Mouse (Mus musculus) kidney, adult 2 months (tissue): Measurements from ENCODE around the gene Ndufa8. TPM values are rescaled to one million over a fixed set of nuclear protein-coding genes. Genes with fewer than 3 reads are reported as not detected.

ENCODE experiments used
- DNase-seq: peaks from one replicate; pipeline ENCODE4 v3.0.0; 2021
- H3K27ac ChIP-seq: fragments of 200-500 bp; 2 replicates; pipeline ENCODE4 v1.5.1; 2012; ENCODE audit warnings: low read depth, low read length, control low read depth, inconsistent platforms; ENCODE audit not compliant: insufficient read depth
- H3K27me3 ChIP-seq: fragments of 200-500 bp; replicated peaks from 2 replicates; pipeline ENCODE4 v1.6.1; 2012; ENCODE audit warnings: mild to moderate bottlenecking, moderate library complexity, low read length, inconsistent platforms; ENCODE audit not compliant: control insufficient read depth, insufficient read depth
- H3K36me3 ChIP-seq: fragments of 200-500 bp; 2 replicates; pipeline ENCODE4 v1.6.1; 2012; ENCODE audit warnings: mild to moderate bottlenecking, moderate library complexity, low read length, inconsistent platforms; ENCODE audit not compliant: control insufficient read depth, insufficient read depth
- H3K4me1 ChIP-seq: fragments of 200-500 bp; 2 replicates; pipeline ENCODE4 v1.6.1; 2011; ENCODE audit warnings: low read length; ENCODE audit not compliant: control insufficient read depth, insufficient read depth
- H3K4me3 ChIP-seq: fragments of 200-500 bp; 2 replicates; pipeline ENCODE4 v1.5.1; 2011; ENCODE audit warnings: mild to moderate bottlenecking, low read depth, low read length, control low read depth; ENCODE audit not compliant: insufficient read depth
- CTCF ChIP-seq: fragments of 200-500 bp; conservative IDR thresholded peaks from 2 replicates; pipeline ENCODE4 v1.5.1; 2011; ENCODE audit warnings: low read depth, mild to moderate bottlenecking, control low read depth, low read length, moderate library complexity, mixed read lengths; ENCODE audit not compliant: insufficient read depth, insufficient read length
- POLR2A ChIP-seq: fragments of 200-500 bp; IDR thresholded peaks from one replicate; pipeline ENCODE4 v1.6.1; 2011; ENCODE audit warnings: low read depth, low read length, control low read depth
- WGBS: fragments of 180-500 bp; shearing (Covaris S2); methylation state at CpG from one replicate; pipeline ENCODE4 v1.1.7; 2018; 5-methylcytosine and 5-hydroxymethylcytosine counted together
- polyA plus RNA-seq: library from polyadenylated mRNA; depleted of rRNA; stranded (reverse); fragments of >200 nt; gene quantifications from 2 replicates; pipeline ENCODE4 v1.2.3, GENCODE M21; 2012; rRNA removed

Gene Ndufa8
- 203 and 261 TPM in 2 replicates for polyA plus RNA-seq

DNA sequence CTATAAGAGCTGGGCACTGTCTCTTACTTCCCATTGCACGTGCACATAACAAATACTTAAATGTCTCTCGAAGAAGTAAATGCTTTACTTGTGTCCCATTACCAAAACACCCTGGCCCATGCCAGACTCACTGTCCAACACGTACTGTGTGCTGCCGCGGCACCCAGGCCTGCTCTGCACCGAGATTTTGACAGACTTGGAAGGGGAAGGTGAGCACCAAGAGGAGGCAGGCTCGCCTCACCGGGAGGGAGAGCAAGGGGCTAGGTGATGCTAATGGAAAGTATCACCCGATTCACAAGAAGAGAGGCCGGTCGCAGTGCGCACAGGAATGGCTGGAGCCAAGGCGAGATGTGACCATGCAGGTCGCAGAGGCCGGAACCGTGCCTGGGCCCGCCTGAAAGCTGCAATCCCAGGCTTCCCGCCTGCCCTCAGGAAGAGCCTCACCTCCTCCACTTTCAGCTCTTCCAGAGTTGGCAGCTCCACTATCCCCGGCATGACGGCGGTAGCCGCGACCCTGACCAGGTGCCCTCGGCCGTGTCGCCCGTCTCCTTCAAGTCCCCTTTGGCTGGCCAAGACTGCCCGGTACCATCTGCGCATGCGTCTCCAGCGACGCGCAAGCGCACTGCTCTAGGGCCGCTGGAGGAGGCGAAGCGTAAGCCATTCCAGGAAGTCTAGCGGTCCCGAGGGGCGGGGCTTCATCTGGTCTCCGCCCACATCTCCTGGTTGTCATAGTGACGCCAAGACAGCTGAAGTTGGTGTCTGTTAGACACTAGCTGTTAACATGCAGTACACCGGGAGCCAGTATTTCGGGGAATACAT, at the start of gene Ndufa8, which contains the start of gene Morn5:
TSS of gene Ndufa8 (minus strand) at position 659 of the 819 bp plus-strand sequence.
TSS of gene Morn5 (plus strand) at position 711 of the 819 bp plus-strand sequence.
- H3K27ac ChIP-seq: peak within 1 kb of the TSS; percentile 84
- H3K4me3 ChIP-seq: peak within 1 kb of the TSS; percentile 91
- no peak for TF ChIP-seq CTCF
- peak; percentile 92 for TF ChIP-seq POLR2A
- H3K4me1 ChIP-seq: peaks cover 3% of the 10 kb centered on the region; the same call in 1 of the 2 replicates
- no peaks in the 10 kb centered on the region for H3K36me3 ChIP-seq
- under 1% methylated on average over 44 of the region's 44 CpGs for WGBS
- H3K27me3 ChIP-seq: no peaks in the 10 kb centered on the region
- peak; percentile 99 for DNase-seq

DNA sequence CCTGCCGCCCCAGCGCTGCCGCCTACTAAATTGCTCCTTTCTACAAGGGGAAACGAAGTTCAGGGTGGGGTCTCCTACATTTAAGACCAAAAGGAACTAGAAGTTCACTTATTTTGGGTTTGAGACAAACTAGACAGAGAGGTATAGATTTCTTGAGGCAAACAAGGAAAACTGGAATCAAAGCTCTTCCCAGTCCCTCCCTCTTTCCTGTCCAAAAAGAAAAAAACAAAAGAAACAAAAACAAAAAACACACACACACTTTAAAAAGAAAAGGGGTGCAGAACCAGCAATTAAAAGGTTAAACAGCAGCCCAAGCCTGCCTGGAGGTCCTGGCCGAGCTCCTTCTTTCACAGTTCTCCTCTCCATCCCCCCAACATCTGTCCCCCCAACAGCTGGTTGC, 48.8 kb upstream of the Ndufa8 start:
- no peak overlapping the region for H3K27ac ChIP-seq
- 0 out of 2 replicates have a peak, but pooled peaks cover 2% of the 10 kb centered on the region for H3K27me3 ChIP-seq
- H3K36me3 ChIP-seq: no peaks in the 10 kb centered on the region
- WGBS: 37% methylated on average over 5 of the region's 5 CpGs
- no peak for TF ChIP-seq CTCF
- no peak for TF ChIP-seq POLR2A
- no peak for DNase-seq
- no peaks in the 10 kb centered on the region; the same call in 1 of the 2 replicates for H3K4me1 ChIP-seq
- H3K4me3 ChIP-seq: no peak overlapping the region

- no peak for DNase-seq
- TF ChIP-seq POLR2A (no peak), CTCF (no peak)
- Histone ChIP-seq H3K4me3 (no peak overlapping the region), H3K36me3 (no peaks in the 10 kb centered on the region), H3K27me3 (0 out of 2 replicates have a peak, but pooled peaks cover 2% of the 10 kb centered on the region), H3K4me1 (no peaks in the 10 kb centered on the region; the same call in 1 of the 2 replicates), H3K27ac (no peak overlapping the region)
- 23% methylated on average over 18 of the region's 18 CpGs for WGBS
These were observed 48.1 kb upstream of the Ndufa8 start for GRCm38 (mm10) chr2:36097129-36097815.

DNA sequence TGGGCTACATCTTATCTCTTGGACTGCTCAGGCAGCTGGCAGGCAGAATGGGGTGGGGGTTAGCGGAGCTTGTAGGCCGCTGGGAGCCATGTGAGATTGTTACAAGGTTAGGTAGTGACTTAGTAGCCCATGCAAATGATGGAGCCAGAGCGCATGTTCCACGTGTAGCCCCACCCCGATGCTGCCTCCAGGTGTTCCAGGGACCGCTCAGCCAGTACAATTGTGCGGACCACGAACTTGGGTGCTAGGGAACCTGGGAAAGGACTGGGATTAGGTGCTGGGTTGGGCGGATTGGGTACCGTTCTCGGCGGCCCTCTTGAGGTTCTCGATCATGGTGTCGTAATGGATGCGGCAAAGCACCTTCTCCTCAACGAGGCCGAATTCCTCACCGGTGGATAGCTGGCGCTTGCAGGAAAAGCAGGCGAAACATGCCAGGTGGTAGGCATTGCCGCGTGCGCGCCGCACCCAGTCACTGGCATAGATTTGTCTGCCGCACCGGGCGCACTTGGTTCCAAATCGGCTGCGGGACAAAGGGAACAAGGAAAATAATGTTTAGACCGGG, 44.8 kb upstream of the Ndufa8 start:
- H3K27ac ChIP-seq: no peak overlapping the region
- WGBS: 20% methylated on average over 31 of the region's 31 CpGs
- H3K4me3 ChIP-seq: no peak overlapping the region
- H3K36me3 ChIP-seq: no peaks in the 10 kb centered on the region
- no peak for DNase-seq
- peaks cover 2% of the 10 kb centered on the region; the same call in 1 of the 2 replicates for H3K27me3 ChIP-seq
- H3K4me1 ChIP-seq: no peaks in the 10 kb centered on the region; the same call in 1 of the 2 replicates
- TF ChIP-seq POLR2A (no peak), CTCF (no peak)

GRCm38 (mm10) chr2:36093301-36093700, 44.1 kb upstream of the Ndufa8 start:
- 56% methylated on average over 7 of the region's 7 CpGs for WGBS
- Histone ChIP-seq H3K27me3 (peaks cover 2% of the 10 kb centered on the region; the same call in 1 of the 2 replicates), H3K4me3 (no peak overlapping the region), H3K27ac (no peak overlapping the region), H3K4me1 (no peaks in the 10 kb centered on the region; the same call in 1 of the 2 replicates), H3K36me3 (no peaks in the 10 kb centered on the region)
- no peak for TF ChIP-seq POLR2A
- no peak for DNase-seq

DNA sequence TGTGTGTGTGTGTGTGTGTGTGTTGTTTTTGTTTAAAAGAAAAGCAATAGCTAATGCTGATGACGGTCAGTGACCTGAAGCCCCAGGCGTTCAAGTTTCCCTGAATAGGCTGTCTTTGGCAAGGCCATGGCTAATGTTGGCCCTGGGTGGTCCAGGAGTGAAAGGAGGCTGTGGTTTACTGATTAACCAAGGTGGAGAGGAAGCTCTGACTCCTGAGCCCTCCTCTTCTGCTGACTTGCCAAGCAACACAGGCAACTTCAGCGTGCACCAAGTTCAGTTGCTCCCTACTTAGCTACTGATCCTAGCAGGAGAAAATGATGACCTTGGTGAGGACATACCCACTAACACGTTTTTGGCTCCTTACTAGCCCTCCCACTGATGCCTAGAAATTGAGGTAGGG, 43.5 kb upstream of the Ndufa8 start:
- H3K4me1 ChIP-seq: no peaks in the 10 kb centered on the region; the same call in 1 of the 2 replicates
- WGBS: 24% methylated on average over 4 of the region's 4 CpGs
- H3K27me3 ChIP-seq: peaks cover 2% of the 10 kb centered on the region; the same call in 1 of the 2 replicates
- H3K4me3 ChIP-seq: no peak overlapping the region
- H3K27ac ChIP-seq: no peak overlapping the region
- TF ChIP-seq CTCF (no peak), POLR2A (no peak)
- H3K36me3 ChIP-seq: no peaks in the 10 kb centered on the region
- DNase-seq: peak; percentile 60
